Comparison of ENCODE assay signal across 21 mouse cellular contexts in genomic region chr1:194114399-194114798, GRCm38 (mm10).
"Had no signal": no experiment of that assay in that cellular context is flagged by ENCODE, and none has a peak within 500 bp of the region (broad histone marks: within the 10 kb centered on the region; RNA-seq: fewer than 3 reads in every experiment).

No protein-coding gene starts in this region.

- H3K9ac ChIP-seq: limb, embryonic 13.5 days; liver, embryonic 12.5 days; liver, embryonic 15.5 days; lung, embryonic 15.5 days; neural tube, embryonic 13.5 days; stomach, embryonic 15.5 days had no signal

- DNase-seq: kidney, adult 8-10 months; kidney, postnatal 14 days; kidney, postnatal 4 days; liver; lung, adult 18-20 months; lung, postnatal 14 days; lung, postnatal 4 days; retina, postnatal 1 day; right cerebral cortex, postnatal 25 days; spleen, adult 18-20 months; thymus, postnatal 25 days had no signal

- H3K4me1 ChIP-seq: limb, embryonic 10.5 days; limb, embryonic 13.5 days; liver, embryonic 12.5 days; liver, embryonic 15.5 days; lung, embryonic 15.5 days; stomach, embryonic 15.5 days had no signal

- H3K9me3 ChIP-seq: limb, embryonic 10.5 days; limb, embryonic 13.5 days; liver, embryonic 12.5 days; liver, embryonic 15.5 days; lung, embryonic 15.5 days; neural tube, embryonic 13.5 days; stomach, embryonic 15.5 days had no signal

- H3K4me3 ChIP-seq: limb, embryonic 10.5 days; limb, embryonic 13.5 days; liver, embryonic 12.5 days; liver, embryonic 15.5 days; lung, embryonic 15.5 days; myocyte; neural tube, embryonic 13.5 days; stomach, embryonic 15.5 days had no signal

- H3K4me2 ChIP-seq: limb, embryonic 13.5 days; liver, embryonic 12.5 days; liver, embryonic 15.5 days; lung, embryonic 15.5 days; midbrain, embryonic 11.5 days; neural tube, embryonic 13.5 days; stomach, embryonic 15.5 days had no signal

- H3K36me3 ChIP-seq: limb, embryonic 10.5 days; limb, embryonic 13.5 days; liver, embryonic 12.5 days; liver, embryonic 15.5 days; lung, embryonic 15.5 days; neural tube, embryonic 13.5 days; stomach, embryonic 15.5 days had no signal

- H3K27me3 ChIP-seq: liver, embryonic 12.5 days; liver, embryonic 15.5 days; lung, embryonic 15.5 days; neural tube, embryonic 13.5 days; stomach, embryonic 15.5 days had no signal

- H3K27ac ChIP-seq: limb, embryonic 10.5 days; limb, embryonic 13.5 days; liver, embryonic 12.5 days; liver, embryonic 15.5 days; lung, embryonic 15.5 days; neural tube, embryonic 13.5 days; stomach, embryonic 15.5 days had no signal

- ATAC-seq: liver, embryonic 12.5 days; midbrain, embryonic 16.5 days had no signal
